Mouse (Mus musculus) ovary, postnatal 10 days (tissue): ENCODE data around the gene Bnc2.

Source experiments
- DNase-seq: peaks from one replicate; pipeline ENCODE4 v3.0.0; 2022; ENCODE audit warnings: low spot score

The Bnc2 gene

GRCm38 (mm10) chr4:84324371-84324770 is 350.7 kb downstream of the Bnc2 start:
- no peak for DNase-seq

GRCm38 (mm10) chr4:84321598-84321997 is 353.5 kb downstream of the Bnc2 start:
- DNase-seq: no peak

- no peak for DNase-seq
Measured at GRCm38 (mm10) chr4:84317421-84317820, 357.7 kb downstream of the Bnc2 start.

- no peak for DNase-seq
Measured at GRCm38 (mm10) chr4:84311371-84311770, 363.7 kb downstream of the Bnc2 start.

- no peak for DNase-seq
Measured at GRCm38 (mm10) chr4:84310851-84311250, 364.2 kb downstream of the Bnc2 start.

- no peak for DNase-seq
Measured at GRCm38 (mm10) chr4:84308226-84308862, 366.7 kb downstream of the Bnc2 start.

- DNase-seq: no peak
Measured at GRCm38 (mm10) chr4:84306928-84307606, 368.0 kb downstream of the Bnc2 start.

GRCm38 (mm10) chr4:84302949-84303348 is 372.1 kb downstream of the Bnc2 start:
- no peak for DNase-seq

GRCm38 (mm10) chr4:84285153-84285552 is 389.9 kb downstream of the Bnc2 start:
- DNase-seq: no peak

GRCm38 (mm10) chr4:84282651-84283050 is 392.4 kb downstream of the Bnc2 start:
- DNase-seq: no peak

GRCm38 (mm10) chr4:84278156-84278555 is 396.9 kb downstream of the Bnc2 start:
- DNase-seq: no peak

GRCm38 (mm10) chr4:84276081-84276480 is 399.0 kb downstream of the Bnc2 start:
- DNase-seq: no peak

- no peak for DNase-seq
Measured at GRCm38 (mm10) chr4:84274158-84274557, 400.9 kb downstream of the Bnc2 start.

GRCm38 (mm10) chr4:84272867-84273266 is 402.2 kb downstream of the Bnc2 start:
- DNase-seq: no peak

GRCm38 (mm10) chr4:84269845-84270244 is 405.2 kb downstream of the Bnc2 start:
- no peak for DNase-seq

GRCm38 (mm10) chr4:84247356-84247755 is 427.7 kb downstream of the Bnc2 start:
- DNase-seq: no peak

- no peak for DNase-seq
Measured at GRCm38 (mm10) chr4:84232346-84232745, 442.7 kb downstream of the Bnc2 start.

GRCm38 (mm10) chr4:84231251-84231650 is 443.8 kb downstream of the Bnc2 start:
- no peak for DNase-seq

GRCm38 (mm10) chr4:84229189-84229960 is 445.7 kb downstream of the Bnc2 start:
- DNase-seq: no peak

- DNase-seq: no peak
Measured at GRCm38 (mm10) chr4:84228551-84228950, 446.5 kb downstream of the Bnc2 start.
